Mouse (Mus musculus) megakaryocyte, embryonic 14.5 days (primary cell): Measurements from ENCODE around the gene 1700003E16Rik.

Experiments
- FLI1 ChIP-seq: IDR thresholded peaks from 2 replicates; pipeline ENCODE4 v1.6.1; 2012; ENCODE audit warnings: low read length, inconsistent platforms, mixed read lengths
- GATA1 ChIP-seq: IDR thresholded peaks from 3 replicates; pipeline ENCODE4 v1.6.1; 2012; ENCODE audit warnings: mixed read lengths, low read length, inconsistent platforms, borderline replicate concordance

DNA sequence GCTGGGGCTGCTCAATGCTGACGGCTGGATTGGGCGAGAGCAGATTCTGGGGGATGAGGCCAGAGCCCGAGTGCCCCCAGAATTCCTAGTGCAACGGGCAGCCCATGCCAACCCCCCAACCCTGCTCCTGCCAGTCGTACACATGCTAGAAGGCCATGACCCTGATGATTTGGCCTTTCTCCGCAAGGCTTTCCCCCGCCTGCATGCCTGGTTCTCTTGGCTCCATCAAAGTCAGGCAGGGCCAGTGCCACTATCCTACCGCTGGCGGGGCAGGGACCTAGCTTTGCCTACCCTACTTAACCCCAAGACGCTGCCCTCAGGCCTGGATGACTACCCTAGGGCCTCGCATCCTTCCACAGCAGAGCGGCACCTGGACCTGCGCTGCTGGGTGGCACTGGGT lies 38.6 kb upstream of the 1700003E16Rik start:
- TF ChIP-seq GATA1 (no peak), FLI1 (no peak)
